Mouse (Mus musculus) telencephalon, adult 2 months (tissue): ENCODE measurements around the gene Slc7a5.
A peak's percentile ranks its signal among the peaks of the same experiment; 100 is the strongest.

ENCODE experiments used
- DNase-seq: peaks from one replicate; pipeline ENCODE4 v3.0.0-alpha.2; 2011; ENCODE audit warnings: low read depth, low spot score

The Slc7a5 gene

GRCm38 (mm10) chr8:121908378-121909147 lies 1.1 kb upstream of the Slc7a5 start:
- DNase-seq, result no peak

- peak; percentile 68 for DNase-seq
These were observed 667 bp downstream of the Slc7a5 start for GRCm38 (mm10) chr8:121906542-121907512.

GRCm38 (mm10) chr8:121905864-121906263 lies 1.6 kb downstream of the Slc7a5 start:
- no peak for DNase-seq

- no peak for DNase-seq
These were observed 2.1 kb downstream of the Slc7a5 start for GRCm38 (mm10) chr8:121905420-121905819.

GRCm38 (mm10) chr8:121904999-121905398 lies 2.5 kb downstream of the Slc7a5 start:
- DNase-seq, result no peak

- no peak for DNase-seq
These were observed 3.5 kb downstream of the Slc7a5 start for GRCm38 (mm10) chr8:121903977-121904376.

GRCm38 (mm10) chr8:121901498-121902236 lies 5.8 kb downstream of the Slc7a5 start:
- DNase-seq, result no peak

- DNase-seq, result no peak
These were observed 8.1 kb downstream of the Slc7a5 start for GRCm38 (mm10) chr8:121899180-121900044.

- peak; percentile 90 for DNase-seq
These were observed 9.0 kb downstream of the Slc7a5 start for GRCm38 (mm10) chr8:121898401-121898931.

GRCm38 (mm10) chr8:121897871-121898381 lies 9.6 kb downstream of the Slc7a5 start:
- DNase-seq, result peak; percentile 85

- no peak for DNase-seq
These were observed 10.3 kb downstream of the Slc7a5 start for GRCm38 (mm10) chr8:121897205-121897604.

- DNase-seq, result no peak
These were observed 10.9 kb downstream of the Slc7a5 start for GRCm38 (mm10) chr8:121896476-121897145.

- DNase-seq, result no peak
These were observed 11.6 kb downstream of the Slc7a5 start for GRCm38 (mm10) chr8:121895910-121896309.

- no peak for DNase-seq
These were observed 14.6 kb downstream of the Slc7a5 start for GRCm38 (mm10) chr8:121892875-121893274.

- no peak for DNase-seq
These were observed 17.4 kb downstream of the Slc7a5 start for GRCm38 (mm10) chr8:121889810-121890785.

- DNase-seq, result no peak
These were observed 18.2 kb downstream of the Slc7a5 start for GRCm38 (mm10) chr8:121889317-121889716.

GRCm38 (mm10) chr8:121887547-121887946 lies 19.9 kb downstream of the Slc7a5 start:
- DNase-seq, result no peak

GRCm38 (mm10) chr8:121885433-121885832 lies 22.1 kb downstream of the Slc7a5 start:
- no peak for DNase-seq
